Mouse (Mus musculus) embryonic fibroblast, embryonic 13.5 days (primary cell): ENCODE results near the gene Astn2.

Source experiments
- CTCF ChIP-seq: IDR thresholded peaks from 2 replicates; pipeline ENCODE4 v1.5.1; 2011; ENCODE audit warnings: mild to moderate bottlenecking, control low read depth, low read length, moderate library complexity, borderline replicate concordance; ENCODE audit not compliant: insufficient read depth
- POLR2A ChIP-seq: IDR thresholded peaks from 2 replicates; pipeline ENCODE4 v1.6.1; 2011; ENCODE audit warnings: low read depth, mild to moderate bottlenecking, control low read depth, low read length, moderate library complexity

DNA sequence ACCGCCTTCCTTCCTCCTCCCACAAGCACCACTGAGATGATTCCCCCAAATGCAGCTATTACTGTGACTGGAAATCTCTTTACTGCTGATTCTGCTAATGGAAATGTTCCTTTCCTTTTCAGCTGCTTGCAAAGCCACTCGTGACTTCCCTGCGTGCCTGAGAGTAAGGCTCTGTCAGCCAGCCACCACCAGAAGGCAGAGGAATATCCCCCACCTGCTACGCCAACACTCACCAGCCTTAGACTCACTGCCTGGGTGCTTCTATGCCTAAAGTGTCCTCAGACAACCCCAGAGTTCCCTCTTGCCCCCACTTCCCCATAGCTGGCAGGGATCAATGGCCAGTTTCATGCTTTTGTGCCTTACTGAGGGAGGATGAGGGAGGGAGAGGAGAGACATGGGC, 11.1 kb downstream of the Astn2 start:
- TF ChIP-seq CTCF (no peak), POLR2A (no peak)
